ENCODE assay signal across 8 mouse cellular contexts in genomic region chr16:31932840-31933697, GRCm38 (mm10). TPM values are rescaled to one million over a fixed set of nuclear protein-coding genes. Genes with fewer than 3 reads are reported as not detected.
DNase-seq lines count a peak whose midpoint lies in the region; ATAC-seq and TF ChIP-seq lines count a peak whose summit lies in the region.

No protein-coding gene starts in this region.

- H3K4me1 ChIP-seq in bone marrow macrophage, adult 2 months (ENCODE audit: control insufficient read depth, insufficient read depth, low read length) = peaks cover 35% of the 10 kb centered on the region
- peaks cover 26% of the 10 kb centered on the region for H3K4me1 ChIP-seq in embryonic facial prominence, embryonic 15.5 days
- peaks cover 15% of the 10 kb centered on the region for H3K4me1 ChIP-seq in heart, embryonic 11.5 days (ENCODE audit: control insufficient read depth, insufficient read depth, low read length)
- peaks cover 30% of the 10 kb centered on the region for H3K4me1 ChIP-seq in kidney, embryonic 15.5 days

- peak; percentile 88 for ATAC-seq in embryonic facial prominence, embryonic 15.5 days (ENCODE audit: insufficient number of reproducible peaks, low FRiP score, low TSS enrichment, low read depth)
- ATAC-seq in heart, embryonic 11.5 days (replicated peaks; ENCODE audit: insufficient number of reproducible peaks, low FRiP score, low TSS enrichment) = peak; percentile 68; the same call in 1 of the 2 replicates
- peak; percentile 89 for ATAC-seq in kidney, embryonic 15.5 days (replicated peaks; ENCODE audit: low FRiP score)

- peak overlapping the region; percentile 42 for H3K9ac ChIP-seq in embryonic facial prominence, embryonic 15.5 days
- H3K9ac ChIP-seq in heart, embryonic 11.5 days (ENCODE audit: low read depth, low read length) = peak overlapping the region; percentile 69
- H3K9ac ChIP-seq in kidney, embryonic 15.5 days = peak overlapping the region; percentile 48

- peak overlapping the region; percentile 66 for H3K4me3 ChIP-seq in bone marrow macrophage, adult 2 months (ENCODE audit: insufficient read depth, low read length)
- H3K4me3 ChIP-seq in embryonic facial prominence, embryonic 15.5 days (replicated peaks) = peak overlapping the region; percentile 61
- H3K4me3 ChIP-seq in heart, embryonic 11.5 days (ENCODE audit: low read depth, low read length) = peak overlapping the region; percentile 52
- H3K4me3 ChIP-seq in kidney, embryonic 15.5 days (replicated peaks) = peak overlapping the region; percentile 57

- under 1% methylated on average over 50 of the region's 50 CpGs for WGBS in embryonic facial prominence, embryonic 15.5 days
- WGBS in heart, embryonic 11.5 days (ENCODE audit: insufficient replicate concordance) = 2% methylated on average over 50 of the region's 50 CpGs
- under 1% methylated on average over 49 of the region's 50 CpGs for WGBS in kidney, embryonic 15.5 days

- H3K36me3 ChIP-seq in embryonic facial prominence, embryonic 15.5 days = no peaks in the 10 kb centered on the region
- H3K36me3 ChIP-seq in heart, embryonic 11.5 days (ENCODE audit: control insufficient read depth, insufficient read depth, low read length) = no peaks in the 10 kb centered on the region
- no peaks in the 10 kb centered on the region for H3K36me3 ChIP-seq in kidney, embryonic 15.5 days

- no peak for TF ChIP-seq POLR2A in bone marrow macrophage, adult 2 months (IDR thresholded peaks at IDR 0.05; ENCODE audit: borderline replicate concordance, low read depth, low read length)

- DNase-seq in B cell, adult 2 months = peak; percentile 80 to 81
- DNase-seq in liver = peak; percentile 79
- peak; percentile 38 to 73 for DNase-seq in monocyte, adult 2 months (ENCODE audit: low read depth in 1 of 2, low spot score in 2 of 2)
- DNase-seq in spleen, postnatal 14 days (ENCODE audit: low spot score in 2 of 2) = peak; percentile 42 to 60

- peak; percentile 57 for TF ChIP-seq CTCF in bone marrow macrophage, adult 2 months (IDR thresholded peaks at IDR 0.05; ENCODE audit: low read depth, low read length)

- H3K27ac ChIP-seq in bone marrow macrophage, adult 2 months (ENCODE audit: insufficient read depth, low read depth, low read length) = peak overlapping the region; percentile 19
- H3K27ac ChIP-seq in embryonic facial prominence, embryonic 15.5 days (replicated peaks) = peak overlapping the region; percentile 55; the same call in 1 of the 2 replicates
- no peak overlapping the region for H3K27ac ChIP-seq in heart, embryonic 11.5 days (ENCODE audit: low read depth, low read length)
- H3K27ac ChIP-seq in kidney, embryonic 15.5 days = peak overlapping the region; percentile 46; the same call in 1 of the 2 replicates

- H3K27me3 ChIP-seq in embryonic facial prominence, embryonic 15.5 days = peaks cover 37% of the 10 kb centered on the region
- H3K27me3 ChIP-seq in heart, embryonic 11.5 days (ENCODE audit: control insufficient read depth, insufficient read depth, low read length) = peaks cover 46% of the 10 kb centered on the region
- peaks cover 45% of the 10 kb centered on the region for H3K27me3 ChIP-seq in kidney, embryonic 15.5 days

- 0 out of 2 replicates have a peak, but pooled peaks cover 3% of the 10 kb centered on the region for H3K9me3 ChIP-seq in embryonic facial prominence, embryonic 15.5 days (replicated peaks)
- no peaks in the 10 kb centered on the region for H3K9me3 ChIP-seq in heart, embryonic 11.5 days (replicated peaks; ENCODE audit: control insufficient read depth, low read length)
- no peaks in the 10 kb centered on the region for H3K9me3 ChIP-seq in kidney, embryonic 15.5 days (replicated peaks)

- H3K4me2 ChIP-seq in embryonic facial prominence, embryonic 15.5 days (replicated peaks) = peak overlapping the region; percentile 96
- H3K4me2 ChIP-seq in heart, embryonic 11.5 days = peak overlapping the region; percentile 91
- H3K4me2 ChIP-seq in kidney, embryonic 15.5 days = peak overlapping the region; percentile 98

RNA-seq across cellular contexts. Expression of gene Pigz, which starts 0.6 kb away (rescaled TPM):
- 12.2 and 12.6 TPM in 2 replicates for polyA plus RNA-seq in bone marrow macrophage, adult 2 months (2012; ENCODE audit: insufficient read depth, insufficient read length, missing spikeins)
- 0.70 and 1.4 TPM in 2 replicates for polyA plus RNA-seq in embryonic facial prominence, embryonic 15.5 days (2015; fragmentation: Nextera tagmentation; extraction: Ambion mirVana)
- 0.55 TPM in 1 of 2 replicates, not detected in the other for polyA plus RNA-seq in heart, embryonic 11.5 days (2014; fragmentation: Nextera tagmentation; extraction: Ambion mirVana)
- polyA plus RNA-seq in kidney, embryonic 15.5 days (2015; fragmentation: Nextera tagmentation; extraction: Ambion mirVana) = 0.62 and 0.86 TPM in 2 replicates

RNA-seq across cellular contexts. Expression of gene 0610012G03Rik, which starts 15.2 kb away (rescaled TPM):
- 49.1 and 52.0 TPM in 2 replicates for polyA plus RNA-seq in bone marrow macrophage, adult 2 months (2012; ENCODE audit: insufficient read depth, insufficient read length, missing spikeins)
- 86.1 and 91.7 TPM in 2 replicates for polyA plus RNA-seq in embryonic facial prominence, embryonic 15.5 days (2015; fragmentation: Nextera tagmentation; extraction: Ambion mirVana)
- polyA plus RNA-seq in heart, embryonic 11.5 days (2014; fragmentation: Nextera tagmentation; extraction: Ambion mirVana) = 105 and 113 TPM in 2 replicates
- 89.6 and 93.8 TPM in 2 replicates for polyA plus RNA-seq in kidney, embryonic 15.5 days (2015; fragmentation: Nextera tagmentation; extraction: Ambion mirVana)

RNA-seq across cellular contexts. Expression of gene Ncbp2, which starts 15.2 kb away (rescaled TPM):
- 52.3 and 64.4 TPM in 2 replicates for polyA plus RNA-seq in bone marrow macrophage, adult 2 months (2012; ENCODE audit: insufficient read depth, insufficient read length, missing spikeins)
- 112 and 116 TPM in 2 replicates for polyA plus RNA-seq in embryonic facial prominence, embryonic 15.5 days (2015; fragmentation: Nextera tagmentation; extraction: Ambion mirVana)
- 87.5 and 90.0 TPM in 2 replicates for polyA plus RNA-seq in heart, embryonic 11.5 days (2014; fragmentation: Nextera tagmentation; extraction: Ambion mirVana)
- 110 and 121 TPM in 2 replicates for polyA plus RNA-seq in kidney, embryonic 15.5 days (2015; fragmentation: Nextera tagmentation; extraction: Ambion mirVana)

RNA-seq across cellular contexts. Expression of gene Meltf, which starts 54.5 kb away (rescaled TPM):
- not detected in 2 replicates for polyA plus RNA-seq in bone marrow macrophage, adult 2 months (2012; ENCODE audit: insufficient read depth, insufficient read length, missing spikeins)
- 3.5 and 5.2 TPM in 2 replicates for polyA plus RNA-seq in embryonic facial prominence, embryonic 15.5 days (2015; fragmentation: Nextera tagmentation; extraction: Ambion mirVana)
- not detected in 2 replicates for polyA plus RNA-seq in heart, embryonic 11.5 days (2014; fragmentation: Nextera tagmentation; extraction: Ambion mirVana)
- 0.39 and 0.40 TPM in 2 replicates for polyA plus RNA-seq in kidney, embryonic 15.5 days (2015; fragmentation: Nextera tagmentation; extraction: Ambion mirVana)
